Mouse (Mus musculus) spleen, postnatal 36 days (tissue): ENCODE results near the gene Ttc7b.
A peak's percentile ranks its signal among the peaks of the same experiment; 100 is the strongest.

Experiments used
- DNase-seq, 2 experiments: peaks; one replicate each; pipeline ENCODE4 v3.0.0; 2022; ENCODE audit warnings: low spot score in 2 of 2, mixed read lengths in 1 of 2

Ttc7b gene

DNA sequence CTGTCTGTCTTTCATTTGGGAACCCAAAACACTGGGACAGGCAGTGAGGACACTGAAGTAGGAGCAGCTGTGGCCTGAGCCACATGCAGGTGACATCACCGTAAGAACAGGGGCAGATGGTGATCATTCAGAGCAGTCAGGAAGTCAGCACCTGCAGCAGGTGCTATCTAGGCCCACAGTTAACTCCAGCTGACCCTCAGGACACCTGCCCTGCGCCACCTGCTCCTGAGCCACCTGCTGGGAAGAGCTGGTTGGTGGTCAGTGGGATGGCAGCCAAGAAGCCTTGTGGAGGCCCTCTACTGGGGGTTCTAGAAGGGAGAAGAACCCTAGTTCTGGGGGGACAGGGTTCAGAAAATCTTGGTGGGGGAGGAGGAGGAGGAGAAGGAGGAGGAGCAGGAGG, 216.3 kb downstream of the Ttc7b start:
- DNase-seq: no peak

DNA sequence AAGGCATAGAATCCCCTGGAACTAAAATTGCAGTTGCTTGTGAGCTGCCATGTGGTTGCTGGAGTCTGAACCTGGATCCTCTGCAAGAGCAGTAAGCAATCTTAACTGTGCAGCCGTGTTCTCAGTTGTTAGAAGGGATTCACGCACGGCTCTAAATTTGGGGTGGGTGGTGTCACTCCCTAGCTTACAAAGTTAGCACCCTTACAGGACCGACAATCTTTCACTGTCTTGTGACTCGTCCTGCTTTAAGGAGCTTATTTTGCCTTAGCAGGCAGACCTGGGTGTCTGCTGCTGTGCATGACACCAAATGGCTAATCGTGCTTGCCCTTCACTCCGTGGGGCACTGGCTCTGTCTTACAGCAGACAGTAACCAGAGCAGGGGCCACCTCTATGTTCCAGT, 217.5 kb downstream of the Ttc7b start:
- no peak for DNase-seq

DNA sequence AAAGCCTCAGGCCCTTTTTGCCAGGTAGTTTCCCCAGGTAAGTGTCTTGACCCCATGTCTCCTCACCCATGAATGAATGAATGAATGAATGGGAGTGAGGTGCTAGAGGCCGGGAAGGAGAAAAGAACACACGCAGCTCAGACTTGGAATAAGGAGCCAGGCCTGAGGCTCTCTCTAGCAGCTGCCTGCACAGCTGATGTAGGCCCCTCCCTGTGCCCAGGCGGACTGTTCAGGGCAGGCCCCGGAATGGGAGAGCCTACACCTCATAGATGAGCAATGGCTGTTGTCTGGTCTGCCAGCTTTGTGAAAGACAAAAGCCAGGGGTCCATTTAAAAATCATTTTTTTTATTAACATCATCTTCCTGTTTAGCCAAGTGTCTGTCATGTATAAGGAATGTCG, 220.2 kb downstream of the Ttc7b start:
- DNase-seq: no peak

DNA sequence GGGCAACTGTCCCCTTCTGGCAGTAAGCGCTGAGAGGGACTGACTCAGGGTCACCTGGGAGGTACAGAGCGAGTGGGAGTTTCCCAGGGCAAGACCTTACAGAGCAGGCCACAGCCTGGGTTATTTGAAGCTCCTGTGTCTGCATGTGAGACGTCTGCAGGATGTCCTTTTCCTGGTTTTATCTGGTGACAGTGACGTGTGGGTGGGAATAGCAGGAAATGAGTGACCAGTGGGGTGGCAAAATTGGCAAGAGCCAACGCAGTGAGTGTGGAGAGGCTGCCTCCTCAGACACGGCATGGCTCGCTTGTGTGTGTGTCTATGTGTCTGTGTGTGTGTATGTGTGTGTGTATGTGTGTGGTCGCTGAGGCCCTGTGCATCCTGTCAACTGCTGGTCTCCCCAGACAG, 221.3 kb downstream of the Ttc7b start:
- DNase-seq: no peak

DNA sequence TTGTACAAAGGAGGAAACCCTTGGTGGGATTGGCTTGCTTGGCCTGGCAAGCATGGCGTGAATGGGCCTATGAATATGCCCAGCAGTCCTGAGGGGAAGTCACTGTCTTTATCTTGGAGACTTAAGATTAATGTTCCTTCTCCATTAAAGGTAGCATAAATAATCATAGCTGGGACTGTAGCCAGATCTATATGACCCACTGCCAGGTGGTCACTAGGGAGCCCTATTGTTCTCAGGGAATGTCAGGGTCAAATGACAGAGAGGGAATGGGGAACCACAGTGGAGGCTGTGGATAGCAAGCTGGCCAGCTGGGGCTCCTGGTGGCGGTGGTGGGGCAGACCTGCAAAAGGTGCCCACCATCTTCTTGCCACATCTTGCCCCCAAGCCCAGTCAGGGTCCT, 221.8 kb downstream of the Ttc7b start:
- DNase-seq: no peak

DNA sequence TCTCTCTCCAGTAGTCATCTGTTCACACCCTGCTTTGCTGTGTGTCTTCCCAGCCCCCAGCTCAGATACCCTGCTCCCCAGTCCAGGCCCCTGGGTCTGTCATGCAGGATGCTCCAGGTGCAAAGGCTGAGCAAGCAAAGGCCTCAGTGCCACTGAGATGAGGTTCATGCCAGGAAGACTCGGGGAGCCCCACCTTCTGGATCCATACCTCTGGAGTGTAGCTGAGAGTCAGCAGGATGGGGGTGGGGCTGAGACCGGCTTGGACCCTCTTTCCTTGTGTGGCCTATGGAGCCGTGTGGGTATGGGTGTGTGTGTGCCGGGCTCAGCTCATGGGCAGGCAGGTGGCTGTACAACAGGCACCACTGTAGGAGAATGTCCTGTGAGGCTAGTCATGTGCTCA, 222.7 kb downstream of the Ttc7b start:
- no peak for DNase-seq

DNA sequence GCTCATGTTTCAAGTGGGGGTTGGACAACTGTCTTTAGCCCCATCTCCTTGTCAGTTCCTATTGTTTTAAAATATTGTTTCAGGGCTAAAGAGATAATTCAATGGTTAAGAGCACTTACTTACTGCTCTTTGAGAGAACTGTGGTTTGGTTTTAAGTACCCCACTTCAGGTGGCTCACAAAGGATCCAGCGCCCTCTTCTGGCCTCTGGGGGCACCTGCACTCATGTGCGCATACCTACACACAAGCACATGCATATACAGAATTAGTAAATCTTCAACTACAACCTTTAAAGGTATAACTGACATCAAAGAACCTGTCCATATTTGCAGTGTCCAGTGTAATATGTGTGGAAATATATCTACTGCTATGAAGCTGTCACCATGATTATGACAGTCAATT, 226.2 kb downstream of the Ttc7b start:
- DNase-seq: no peak

DNA sequence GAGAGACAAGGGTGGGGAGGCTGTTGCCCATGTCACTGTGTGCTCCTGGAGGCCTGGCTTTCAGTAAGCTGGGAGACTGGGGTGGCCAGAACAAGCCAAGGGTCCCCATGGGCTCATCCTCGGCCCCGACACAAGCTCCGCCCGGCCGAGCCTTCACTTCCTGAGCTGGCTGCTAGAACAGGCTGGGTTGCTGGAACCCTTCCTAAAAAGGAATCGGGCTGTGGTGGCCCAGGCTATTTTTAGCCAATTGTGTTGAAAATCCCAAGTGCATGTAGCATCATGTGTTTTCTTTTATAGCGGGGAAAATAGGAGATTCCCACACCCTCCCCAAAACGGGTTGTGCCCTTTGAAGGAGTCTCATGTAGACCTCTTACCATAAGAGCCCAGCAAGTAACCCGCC, 226.7 kb downstream of the Ttc7b start:
- no peak for DNase-seq

DNA sequence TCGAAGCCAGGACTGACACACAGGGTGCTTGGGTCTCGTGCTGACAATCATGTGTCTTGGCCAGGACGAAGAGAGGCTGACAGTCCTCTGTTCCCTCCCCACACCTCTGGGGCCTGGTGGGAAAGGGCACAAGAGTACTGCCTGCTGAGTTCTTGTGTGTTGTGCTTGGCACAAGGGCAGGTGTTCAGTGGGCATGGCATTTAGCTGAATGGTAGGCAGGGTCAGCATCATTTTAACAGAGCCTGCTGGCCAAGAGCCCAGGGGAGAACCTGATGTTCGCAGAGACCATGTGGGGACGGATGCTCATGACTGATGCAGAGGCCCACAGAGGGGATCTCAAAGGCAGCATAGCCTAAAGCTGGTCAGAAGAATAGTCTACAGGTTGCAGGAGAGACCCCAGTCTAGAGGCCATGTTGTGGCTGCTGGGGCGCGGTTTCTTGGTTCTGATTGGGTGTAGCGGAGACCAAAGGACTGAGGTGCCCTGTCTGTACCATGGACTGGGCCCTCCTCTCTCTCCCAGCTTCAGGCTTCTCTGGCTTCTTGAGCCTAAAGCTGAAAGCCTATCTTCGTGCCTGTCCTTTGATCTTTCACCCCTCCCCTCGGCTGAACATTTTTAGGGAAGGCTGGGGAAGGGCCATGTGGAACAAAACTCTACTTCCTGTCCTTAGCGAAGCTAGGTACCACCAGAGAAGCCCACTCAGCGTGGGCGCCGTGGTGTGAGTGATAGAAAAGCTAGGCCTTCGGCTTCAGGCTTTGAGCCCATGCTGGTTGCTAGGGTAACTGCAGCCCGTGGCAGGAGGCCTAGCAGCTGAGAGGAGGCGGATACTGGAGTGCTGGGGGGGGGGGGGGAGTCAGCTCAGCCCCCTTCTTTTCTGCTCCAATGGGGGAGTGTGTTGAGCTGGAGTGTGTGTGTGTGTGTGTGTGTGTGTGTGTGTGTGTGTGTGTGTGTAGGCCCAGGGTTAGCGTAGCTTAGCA, 229.6 kb downstream of the Ttc7b start:
- no peak for DNase-seq

DNA sequence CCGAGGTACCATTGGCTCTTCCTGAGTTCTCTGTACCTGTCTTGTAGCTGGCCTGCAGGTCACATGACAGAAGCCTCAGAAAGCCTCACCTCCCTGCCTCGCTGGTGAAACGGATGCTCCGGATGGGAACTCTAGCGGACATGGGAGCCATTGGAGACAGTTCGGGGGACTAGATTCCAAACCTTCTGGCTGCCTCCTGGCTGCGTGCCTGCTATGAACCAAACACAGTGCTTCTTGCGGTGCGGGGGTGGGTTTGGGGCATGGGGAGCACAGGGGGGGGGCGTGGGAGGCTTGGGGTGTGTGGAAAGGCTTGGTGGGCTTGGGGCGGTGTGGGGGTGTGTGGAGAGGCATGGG, 230.5 kb downstream of the Ttc7b start:
- DNase-seq: no peak

DNA sequence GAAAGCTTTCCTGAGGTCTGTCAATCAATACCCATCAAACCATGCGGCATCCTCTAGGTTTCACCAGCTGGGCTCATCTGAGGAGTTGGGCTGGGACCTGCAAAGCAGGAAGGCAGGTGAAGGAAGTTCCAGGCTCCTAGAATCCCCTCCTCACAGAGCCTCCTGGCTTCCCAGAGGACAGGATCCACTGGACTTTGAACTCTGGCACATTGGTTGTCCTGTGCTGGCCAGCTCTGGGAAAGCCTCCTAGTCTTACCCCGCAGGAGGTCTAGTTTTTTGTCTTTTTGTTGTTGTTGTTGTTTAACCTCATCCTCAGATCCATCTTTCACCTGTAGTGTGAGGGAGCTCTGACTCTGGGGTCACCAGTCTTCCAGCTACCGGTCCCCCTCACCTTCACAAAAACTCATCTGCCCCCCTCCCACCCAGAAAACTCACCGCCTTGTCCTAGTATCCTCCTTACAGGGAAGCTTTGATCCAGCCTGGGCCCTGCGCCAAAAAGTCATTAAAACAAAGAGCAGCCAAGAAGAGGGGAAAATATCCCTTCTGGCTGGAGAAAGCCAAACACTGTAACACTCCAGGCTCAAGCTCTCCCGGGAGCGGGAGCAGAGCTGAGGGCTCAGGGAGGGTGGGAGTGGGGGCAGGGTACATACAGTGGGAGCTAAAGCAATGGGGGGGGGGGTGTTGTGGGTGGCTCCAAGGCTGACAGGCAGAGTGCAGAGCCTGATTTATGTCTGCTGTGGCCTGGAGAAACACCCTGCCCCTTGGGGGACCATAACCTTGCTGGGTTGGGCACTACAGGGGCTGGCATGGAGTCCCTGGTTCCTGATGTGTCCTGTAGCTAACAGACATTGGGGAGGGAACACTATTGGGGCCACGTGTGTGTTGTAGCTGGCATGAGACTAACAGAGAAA, 231.1 kb downstream of the Ttc7b start:
- no peak for DNase-seq

DNA sequence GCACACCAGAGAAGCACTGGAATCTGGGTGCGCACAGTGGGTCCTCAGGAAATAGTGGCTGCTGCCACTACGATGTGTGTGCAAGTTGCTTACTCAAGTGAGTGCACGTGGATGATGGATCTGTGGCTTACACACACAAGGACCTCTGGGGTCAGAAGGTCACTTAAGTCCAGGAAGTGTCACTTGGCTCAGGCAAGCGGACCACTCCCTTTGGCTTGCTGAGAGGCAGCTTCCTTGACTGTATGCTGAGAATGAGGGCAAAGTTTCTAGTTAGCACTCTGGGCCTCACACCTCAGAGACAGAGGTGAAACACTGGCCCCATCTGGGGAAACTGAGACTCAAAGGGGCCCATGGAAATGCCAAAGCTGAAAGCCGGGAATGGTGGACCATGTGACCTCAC, 232.6 kb downstream of the Ttc7b start:
- DNase-seq: no peak

DNA sequence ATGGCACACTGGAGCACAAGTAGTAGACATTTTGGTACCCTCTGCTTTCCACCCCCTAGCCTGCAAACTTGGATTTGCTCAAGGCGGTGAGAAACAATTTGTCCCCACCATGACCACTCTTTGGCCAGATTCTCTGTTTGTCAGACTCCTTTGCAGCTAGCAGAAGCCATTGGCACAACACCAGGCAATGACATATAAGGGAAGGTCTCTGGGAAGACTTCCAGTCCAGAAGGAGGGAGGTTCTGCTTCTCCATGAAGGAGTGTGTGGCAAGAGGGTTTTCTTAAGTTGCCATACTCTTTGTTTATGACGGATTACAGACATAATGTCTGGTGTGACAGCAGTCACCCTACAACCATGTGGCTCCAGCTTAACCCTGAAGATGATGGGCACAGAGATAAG, 233.1 kb downstream of the Ttc7b start:
- DNase-seq: no peak

DNA sequence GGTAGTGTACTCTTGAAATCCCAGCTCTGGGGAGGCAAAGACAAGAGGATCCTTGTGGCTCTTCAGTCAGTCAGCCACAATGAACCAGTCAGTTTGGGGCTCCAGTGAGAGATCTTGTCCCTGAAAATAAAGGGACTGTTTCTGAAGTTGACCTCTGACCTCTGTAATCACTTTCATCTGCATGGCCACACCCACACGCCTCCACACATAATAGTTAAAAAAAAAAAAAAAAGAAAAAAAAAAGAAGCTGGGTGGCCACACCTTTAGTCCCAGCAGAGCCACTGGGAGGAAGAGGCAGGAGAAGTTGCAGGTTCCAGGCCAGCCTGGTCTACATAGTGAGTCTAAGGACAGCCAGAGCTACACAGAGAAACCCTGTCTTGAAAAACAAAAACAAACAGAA, 237.3 kb downstream of the Ttc7b start:
- DNase-seq: no peak

DNA sequence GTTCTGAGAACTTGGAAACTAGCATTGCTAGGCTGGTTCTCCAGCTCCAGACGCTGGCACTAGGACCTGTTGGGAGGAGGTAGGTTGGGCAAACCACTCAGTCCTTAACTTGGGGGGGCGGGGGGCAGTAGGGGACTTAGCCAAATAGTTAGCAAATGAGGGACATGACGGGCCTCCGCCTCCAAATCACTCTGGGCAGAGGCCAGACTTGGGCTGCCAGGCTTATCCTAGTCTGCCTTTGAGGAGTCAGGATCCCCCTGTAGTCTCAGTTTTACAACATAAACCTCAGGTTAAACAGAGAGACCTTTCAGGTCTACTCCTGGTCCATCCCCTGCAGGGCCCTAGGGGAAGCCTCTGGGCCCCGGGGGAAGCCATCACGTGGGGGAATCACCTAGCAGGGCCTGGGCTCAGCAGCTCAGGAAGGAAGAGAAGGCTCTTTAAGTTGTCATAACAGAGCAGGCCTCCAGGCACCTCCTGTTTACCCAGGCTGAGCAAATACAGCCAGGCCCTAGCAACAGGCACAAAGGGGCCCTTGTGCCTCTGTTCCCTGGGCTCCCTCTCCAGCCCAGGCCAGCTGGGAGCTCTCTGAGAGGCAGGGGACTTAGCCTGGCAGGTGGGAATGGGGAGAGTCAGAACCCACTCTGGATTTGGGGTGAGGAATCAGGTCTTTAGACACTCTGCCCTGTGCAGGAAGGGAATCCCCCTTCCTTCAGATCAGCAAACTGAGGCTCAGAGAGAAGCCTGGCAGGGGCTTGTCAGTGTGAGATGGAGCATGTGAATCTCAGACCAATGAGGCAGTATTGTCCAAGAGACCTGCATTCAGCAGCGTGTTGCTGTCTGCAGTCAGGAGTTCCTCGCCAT, 238.4 kb downstream of the Ttc7b start:
- DNase-seq: peak; percentile 73 to 77

DNA sequence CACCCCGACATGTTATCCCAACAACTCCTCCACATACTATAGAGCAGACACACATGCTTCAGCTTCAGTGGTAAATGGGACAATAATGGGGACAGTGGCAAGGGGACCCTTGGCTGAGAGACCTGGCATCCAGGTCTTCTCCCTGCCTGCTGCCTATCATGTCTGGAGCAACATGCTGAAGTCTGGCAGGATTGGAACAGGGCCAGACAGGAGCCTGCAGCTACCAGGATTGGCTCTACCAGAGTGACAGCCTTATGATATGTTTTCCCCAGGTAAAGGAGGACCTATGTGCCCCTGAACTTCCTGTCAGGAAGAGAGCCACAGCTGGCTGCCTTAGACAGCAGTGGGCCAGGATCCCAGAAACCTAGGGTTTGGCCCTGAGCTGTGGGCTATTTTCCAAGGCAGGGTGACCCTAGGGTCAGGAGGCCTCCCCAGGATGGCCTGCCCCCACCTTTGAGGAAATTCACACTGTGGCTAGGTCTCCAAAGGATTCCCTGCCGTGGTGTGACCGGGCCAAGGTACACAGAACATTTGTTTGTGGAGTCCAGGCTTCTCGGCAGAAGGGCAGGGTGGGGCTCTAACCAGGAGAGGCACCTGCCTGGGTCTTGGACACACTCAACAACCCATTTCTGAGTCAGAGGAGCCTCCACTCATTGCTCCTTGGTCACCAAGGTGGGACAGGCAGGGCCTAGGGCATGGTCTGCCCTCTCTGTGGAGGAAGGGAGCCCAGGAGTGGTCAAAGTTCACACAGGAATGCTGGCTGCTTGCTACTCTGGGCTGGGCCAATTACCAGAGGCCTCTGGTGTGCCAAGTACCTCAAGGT, 239.4 kb downstream of the Ttc7b start:
- DNase-seq: no peak

DNA sequence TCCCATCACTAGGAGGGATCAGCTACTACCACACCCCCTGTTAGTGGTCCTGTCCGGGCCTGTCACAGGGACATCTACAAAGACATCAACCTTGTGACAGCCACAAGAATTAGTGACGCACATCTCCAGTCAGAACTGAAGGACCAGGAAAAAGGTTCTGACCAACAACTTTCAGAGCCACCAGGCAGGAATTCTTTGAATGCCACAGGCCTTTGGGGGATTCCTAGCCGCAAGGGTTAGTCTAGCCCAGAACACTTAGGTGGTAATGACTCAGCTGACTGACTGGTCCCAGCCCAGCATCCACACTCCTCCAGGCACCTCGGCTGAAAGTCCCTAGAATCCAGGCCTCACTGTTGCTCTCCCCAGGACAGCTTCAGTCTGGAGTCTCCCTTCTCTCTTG, 240.7 kb downstream of the Ttc7b start:
- no peak for DNase-seq

DNA sequence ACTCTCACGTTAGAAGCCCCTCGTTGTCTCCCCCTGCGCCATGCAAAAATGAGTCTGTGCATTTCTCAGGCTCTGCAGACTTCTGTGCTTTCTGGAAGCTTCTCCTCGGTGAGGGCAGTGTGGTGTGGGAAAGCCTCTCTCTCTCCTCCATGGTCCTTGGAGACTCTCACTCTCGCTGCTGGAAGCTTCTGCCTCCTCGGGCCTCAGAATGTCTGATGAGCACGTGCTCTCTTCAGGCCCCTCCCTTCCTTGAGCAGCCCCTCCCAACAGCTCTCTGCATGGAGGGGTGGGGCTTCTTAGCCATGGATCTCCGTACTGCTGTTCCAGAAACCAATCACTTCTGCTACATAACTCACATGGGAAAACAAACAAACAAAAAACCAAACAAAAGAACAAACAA, 242.3 kb downstream of the Ttc7b start:
- no peak for DNase-seq

DNA sequence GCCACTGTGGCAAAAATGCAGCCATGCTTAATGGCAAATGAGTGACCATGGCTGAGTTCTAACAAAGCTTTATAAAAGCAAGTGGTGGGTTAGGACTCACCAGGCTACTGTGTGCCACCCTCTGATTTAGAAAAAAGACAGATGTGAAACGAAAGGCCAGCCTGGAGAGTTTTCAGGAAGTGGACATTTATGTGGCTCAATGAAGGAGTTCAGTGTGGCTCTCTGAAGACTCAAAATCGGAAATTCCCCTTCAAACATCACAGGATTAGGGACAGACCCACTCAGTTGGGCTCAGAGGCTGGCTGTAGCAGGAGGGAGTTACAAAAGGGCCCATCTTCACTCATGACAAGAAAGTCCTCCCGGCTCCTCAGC, 243.1 kb downstream of the Ttc7b start:
- no peak for DNase-seq

DNA sequence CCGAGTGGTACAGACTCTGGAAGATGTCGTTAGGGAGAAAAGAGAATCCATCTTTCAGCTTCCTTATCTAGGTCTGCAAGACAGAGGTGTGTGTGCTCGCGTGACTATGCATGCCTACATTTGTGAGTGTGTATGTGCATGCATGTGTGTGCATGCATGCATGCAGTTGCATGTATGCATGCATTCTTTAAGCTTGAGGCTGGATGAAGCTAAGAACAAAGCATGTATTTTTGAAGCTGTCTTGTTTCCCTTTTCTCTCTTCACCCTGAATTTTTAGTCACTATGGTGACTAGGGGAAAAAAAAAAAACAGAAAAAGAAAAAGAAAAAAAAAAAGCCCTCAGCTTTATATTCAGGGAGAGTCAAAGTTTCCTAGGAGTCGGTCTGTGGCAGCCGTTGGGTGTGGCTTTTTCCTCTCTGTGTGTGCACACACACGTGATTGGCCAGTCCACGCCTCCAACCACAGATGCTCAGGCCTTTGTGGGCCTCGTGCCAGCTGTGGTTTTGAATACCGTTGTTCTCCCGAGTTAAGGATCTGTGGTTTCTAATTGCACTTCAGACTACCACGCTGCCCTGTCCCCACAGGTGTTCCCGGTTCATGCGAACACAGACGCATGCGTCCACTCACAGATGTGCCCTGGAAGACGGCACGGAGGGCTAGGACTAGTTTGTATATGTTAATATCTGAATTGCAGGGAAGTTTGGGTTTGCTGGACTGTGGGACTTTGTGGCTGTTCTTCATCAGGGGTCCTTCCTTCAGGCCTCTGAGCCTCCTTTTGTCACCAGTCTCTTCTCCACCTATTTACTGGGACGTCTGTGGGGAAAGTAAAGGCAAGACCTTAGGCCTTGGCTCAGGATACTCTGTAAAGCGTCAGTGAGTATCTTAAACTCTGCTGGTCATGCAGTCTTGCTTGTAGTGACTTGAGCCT, 243.8 kb downstream of the Ttc7b start:
- peak; percentile 46 to 53 for DNase-seq
